Mouse (Mus musculus) cortical plate, adult 2 months (tissue): ENCODE measurements around the gene Esam. TPM values are rescaled to one million over a fixed set of nuclear protein-coding genes. Genes with fewer than 3 reads are reported as not detected.

Experiments used
- H3K27ac ChIP-seq: fragments of 200-500 bp; 2 replicates; pipeline ENCODE4 v1.5.1; 2012; ENCODE audit warnings: low read length, control low read depth, inconsistent platforms; ENCODE audit not compliant: insufficient read depth
- H3K4me1 ChIP-seq: fragments of 200-500 bp; 2 replicates; pipeline ENCODE4 v1.6.1; 2011; ENCODE audit warnings: low read length; ENCODE audit not compliant: control insufficient read depth, insufficient read depth
- H3K4me3 ChIP-seq: fragments of 200-500 bp; 2 replicates; pipeline ENCODE4 v1.5.1; 2011; ENCODE audit warnings: mild to moderate bottlenecking, low read length, control low read depth; ENCODE audit not compliant: insufficient read depth
- CTCF ChIP-seq: fragments of 200-500 bp; IDR thresholded peaks from 2 replicates; pipeline ENCODE4 v1.5.1; 2011; ENCODE audit warnings: mild to moderate bottlenecking, control low read depth, low read length; ENCODE audit not compliant: insufficient read depth; ENCODE audit errors: extremely low read depth
- POLR2A ChIP-seq: fragments of 200-500 bp; IDR thresholded peaks from 2 replicates; pipeline ENCODE4 v1.6.1; 2011; ENCODE audit warnings: mild to moderate bottlenecking, low read length, control low read depth; ENCODE audit not compliant: insufficient read depth; ENCODE audit errors: extremely low read depth
- polyA plus RNA-seq: library from polyadenylated mRNA; depleted of rRNA; stranded (reverse); fragments of >200 nt; gene quantifications from 2 replicates; pipeline ENCODE4 v1.2.3, GENCODE M21; 2012; rRNA removed

Esam gene
- polyA plus RNA-seq, 1 experiment: 35.1 TPM

GRCm38 (mm10) chr9:37568605-37569214 is 40.8 kb downstream of the Esam start:
- TF ChIP-seq CTCF (no peak), POLR2A (no peak)
- Histone ChIP-seq H3K4me3 (no peak overlapping the region), H3K4me1 (peaks cover 10% of the 10 kb centered on the region), H3K27ac (peak overlapping the region; percentile 92)

- no peak for TF ChIP-seq CTCF
- TF ChIP-seq POLR2A: no peak
- Histone ChIP-seq H3K27ac (no peak overlapping the region), H3K4me3 (no peak overlapping the region), H3K4me1 (peaks cover 10% of the 10 kb centered on the region)
These were observed 41.5 kb downstream of the Esam start for GRCm38 (mm10) chr9:37569231-37569835.

DNA sequence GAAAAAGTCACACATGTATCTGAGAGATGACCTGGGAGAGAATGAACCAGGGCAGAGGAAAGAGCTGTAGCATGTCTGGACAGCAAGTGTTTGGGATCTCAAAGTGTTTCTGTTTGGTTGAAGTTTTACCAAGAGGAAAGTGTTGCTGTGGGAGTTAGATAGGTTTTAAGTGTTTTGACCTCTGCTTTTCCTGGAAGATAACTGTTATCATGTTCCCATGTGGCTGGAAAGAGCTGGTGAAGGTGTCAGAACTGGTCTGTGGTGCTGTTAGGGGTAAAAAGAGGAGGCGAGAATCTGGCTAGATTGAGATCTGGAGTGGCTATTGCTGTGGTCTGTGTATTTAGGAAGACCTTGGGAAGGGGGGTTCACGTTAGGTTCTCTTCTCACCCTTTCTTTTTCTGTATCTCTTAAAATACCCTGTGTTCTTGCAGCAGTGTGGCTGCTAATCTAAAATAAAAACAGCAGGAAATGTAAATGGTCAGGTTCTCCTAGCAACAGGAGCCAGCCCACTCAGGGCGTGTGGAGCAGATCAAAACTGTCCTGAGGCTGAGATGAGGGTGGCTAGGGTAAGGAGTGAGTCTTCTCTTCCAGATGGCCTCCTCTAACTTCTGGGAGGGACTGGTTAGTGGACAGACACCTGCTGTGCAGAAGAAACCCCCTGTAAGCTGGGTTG is 44.5 kb downstream of the Esam start:
- Histone ChIP-seq H3K4me3 (no peak overlapping the region), H3K4me1 (peaks cover 14% of the 10 kb centered on the region), H3K27ac (peak overlapping the region; percentile 59; the same call in 1 of the 2 replicates)
- TF ChIP-seq POLR2A: no peak

DNA sequence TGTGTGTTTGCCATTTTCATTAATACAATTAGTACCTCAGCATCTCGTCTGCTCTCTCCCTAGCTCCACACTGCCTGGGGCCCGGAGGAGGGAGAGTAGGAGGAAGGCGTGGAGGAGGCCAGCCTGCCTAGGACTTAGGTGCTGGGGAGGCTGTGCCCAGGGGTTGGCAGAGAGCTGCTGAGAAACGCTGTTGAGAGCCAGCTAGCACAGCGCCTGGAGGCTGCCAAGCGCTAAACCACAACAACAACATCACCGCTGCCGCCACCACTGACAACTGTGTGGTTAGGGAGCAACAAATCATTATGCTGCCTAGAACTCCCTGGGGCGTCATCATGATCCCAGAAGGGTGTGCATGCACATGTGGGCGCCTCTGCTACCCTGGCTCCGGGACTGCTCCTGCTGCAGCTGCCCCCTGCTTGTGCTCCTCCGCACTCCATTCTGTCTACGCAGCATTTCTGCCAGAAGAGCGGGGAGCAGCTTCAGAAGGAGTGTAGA is 48.6 kb downstream of the Esam start:
- Histone ChIP-seq H3K4me3 (no peak overlapping the region), H3K27ac (peak overlapping the region; percentile 57), H3K4me1 (peaks cover 6% of the 10 kb centered on the region)
- TF ChIP-seq POLR2A: no peak
- TF ChIP-seq CTCF: no peak

- H3K27ac ChIP-seq: no peak overlapping the region
- no peaks in the 10 kb centered on the region; the same call in 1 of the 2 replicates for H3K4me1 ChIP-seq
- H3K4me3 ChIP-seq: no peak overlapping the region
- TF ChIP-seq CTCF: no peak
- no peak for TF ChIP-seq POLR2A
These were observed 55.7 kb downstream of the Esam start for GRCm38 (mm10) chr9:37583594-37583993.

DNA sequence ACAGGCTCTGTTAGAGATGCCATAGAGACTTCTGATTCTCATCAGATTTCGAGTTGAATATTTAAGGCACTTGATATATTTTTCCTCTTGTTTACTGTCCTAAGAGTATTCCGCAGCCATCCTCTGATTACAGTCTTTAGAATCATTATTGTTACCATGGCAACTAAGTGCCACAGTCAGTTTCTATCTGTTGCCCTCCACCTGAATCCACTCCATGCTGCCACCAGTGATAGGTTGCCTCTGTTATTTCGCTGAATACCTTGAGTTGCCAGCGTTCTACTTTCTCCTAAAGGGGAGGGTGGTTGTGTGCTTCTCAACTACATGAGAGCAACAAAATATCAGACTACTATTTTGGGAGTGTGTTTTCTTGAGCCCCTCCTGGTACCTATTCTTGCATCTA is 58.8 kb downstream of the Esam start:
- Histone ChIP-seq H3K27ac (no peak overlapping the region), H3K4me1 (no peaks in the 10 kb centered on the region; the same call in 1 of the 2 replicates), H3K4me3 (no peak overlapping the region)
- TF ChIP-seq POLR2A: no peak

Other genes starting within 250 kb of the Esam start
- 1.4 and 1.5 TPM in 2 replicates for gene Ccdc15, start 179.6 kb upstream of the Esam start, polyA plus RNA-seq
- 91.0 and 95.7 TPM in 2 replicates for gene Hepacam, start 160.7 kb upstream of the Esam start, polyA plus RNA-seq
- gene Robo4, start 126.2 kb upstream of the Esam start, polyA plus RNA-seq: 6.4 and 6.9 TPM in 2 replicates
- 66.5 and 71.0 TPM in 2 replicates for gene Robo3, start 94.8 kb upstream of the Esam start, polyA plus RNA-seq
- gene Msantd2, start 38.8 kb upstream of the Esam start, polyA plus RNA-seq: 35.4 and 36.7 TPM in 2 replicates
- 6.6 and 7.6 TPM in 2 replicates for gene Vsig2, start 11.2 kb downstream of the Esam start, polyA plus RNA-seq
- 2,488 and 2,563 TPM in 2 replicates for gene Nrgn, start 24.8 kb downstream of the Esam start, polyA plus RNA-seq
- gene Siae, start 27.6 kb downstream of the Esam start, polyA plus RNA-seq: 22.2 and 24.2 TPM in 2 replicates
- gene Spa17, start 85.6 kb downstream of the Esam start, polyA plus RNA-seq: 4.8 and 5.0 TPM in 2 replicates
- gene Tbrg1, start 129.2 kb downstream of the Esam start, polyA plus RNA-seq: 48.0 TPM in 2 replicates
- not detected in 2 replicates for gene Panx3, start 141.2 kb downstream of the Esam start, polyA plus RNA-seq
- not detected in 2 replicates for gene Olfr160, start 188.2 kb downstream of the Esam start, polyA plus RNA-seq
- gene Olfr874, start 217.0 kb downstream of the Esam start, polyA plus RNA-seq: not detected in 2 replicates
- not detected in 2 replicates for gene Olfr875, start 243.8 kb downstream of the Esam start, polyA plus RNA-seq